Mouse (Mus musculus) cerebellum, postnatal 14 days (tissue): ENCODE data around the gene Kpna1.
"Not testable (repeated sequence)": the region's sequence is repeated elsewhere in the genome, so short reads cannot be mapped to it uniquely, and the experiment has no call there.

ENCODE experiments used
- DNase-seq, 2 experiments: peaks; one replicate each; pipeline ENCODE4 v3.0.0; 2021; ENCODE audit warnings: mixed read lengths in 2 of 2

Gene Kpna1

GRCm38 (mm10) chr16:35978450-35978849 is at the start of gene Kpna1:
Gene Kpna1 (plus strand): TSS chr16:35978750.
- DNase-seq, result not testable (repeated sequence)

- no peak for DNase-seq
Measured at GRCm38 (mm10) chr16:35932179-35933055, 46.1 kb upstream of the Kpna1 start.

- no peak for DNase-seq
Measured at GRCm38 (mm10) chr16:35933181-35933580, 45.4 kb upstream of the Kpna1 start.

GRCm38 (mm10) chr16:35938211-35939151 is 40.1 kb upstream of the Kpna1 start, which contains the start of the genes Parp9 and Dtx3l:
Gene Parp9 (plus strand): TSS chr16:35938470.
Gene Dtx3l (minus strand): TSS chr16:35939151.
- DNase-seq, result peak; percentile 36 to 37

- peak in 1 of 2 experiments; percentile 10 for DNase-seq
Measured at GRCm38 (mm10) chr16:35939261-35939660, 39.3 kb upstream of the Kpna1 start.

GRCm38 (mm10) chr16:35939690-35940089 is 38.9 kb upstream of the Kpna1 start:
- peak; percentile 77 to 80 for DNase-seq

- peak; percentile 5 to 39 for DNase-seq
Measured at GRCm38 (mm10) chr16:35941382-35941781, 37.2 kb upstream of the Kpna1 start.

- DNase-seq, result no peak
Measured at GRCm38 (mm10) chr16:35949264-35949663, 29.3 kb upstream of the Kpna1 start.

- no peak for DNase-seq
Measured at GRCm38 (mm10) chr16:35951216-35951615, 27.3 kb upstream of the Kpna1 start.

GRCm38 (mm10) chr16:35952628-35953130 is 25.9 kb upstream of the Kpna1 start:
- no peak for DNase-seq

GRCm38 (mm10) chr16:35965991-35966390 is 12.6 kb upstream of the Kpna1 start:
- DNase-seq, result not testable (repeated sequence)

GRCm38 (mm10) chr16:35966411-35967115 is 12.0 kb upstream of the Kpna1 start:
- DNase-seq, result no peak

- DNase-seq, result no peak
Measured at GRCm38 (mm10) chr16:35967319-35967718, 11.2 kb upstream of the Kpna1 start.

- DNase-seq, result no peak
Measured at GRCm38 (mm10) chr16:35968149-35968548, 10.4 kb upstream of the Kpna1 start.

GRCm38 (mm10) chr16:35974021-35974420 is 4.5 kb upstream of the Kpna1 start:
- no peak for DNase-seq

GRCm38 (mm10) chr16:35981363-35981821 is 2.8 kb downstream of the Kpna1 start:
- DNase-seq, result peak; percentile 100

- DNase-seq, result no peak
Measured at GRCm38 (mm10) chr16:35982506-35982901, 4.0 kb downstream of the Kpna1 start.

GRCm38 (mm10) chr16:35982902-35983516 is 4.5 kb downstream of the Kpna1 start:
- peak; percentile 90 to 95 for DNase-seq

- DNase-seq, result peak; percentile 79 to 86
Measured at GRCm38 (mm10) chr16:35983517-35984101, 5.1 kb downstream of the Kpna1 start.

- no peak for DNase-seq
Measured at GRCm38 (mm10) chr16:35984471-35984870, 5.9 kb downstream of the Kpna1 start.

GRCm38 (mm10) chr16:35987930-35988329 is 9.4 kb downstream of the Kpna1 start:
- no peak for DNase-seq
